Comparison of ENCODE assay signal across 28 mouse cellular contexts in the genomic region with DNA sequence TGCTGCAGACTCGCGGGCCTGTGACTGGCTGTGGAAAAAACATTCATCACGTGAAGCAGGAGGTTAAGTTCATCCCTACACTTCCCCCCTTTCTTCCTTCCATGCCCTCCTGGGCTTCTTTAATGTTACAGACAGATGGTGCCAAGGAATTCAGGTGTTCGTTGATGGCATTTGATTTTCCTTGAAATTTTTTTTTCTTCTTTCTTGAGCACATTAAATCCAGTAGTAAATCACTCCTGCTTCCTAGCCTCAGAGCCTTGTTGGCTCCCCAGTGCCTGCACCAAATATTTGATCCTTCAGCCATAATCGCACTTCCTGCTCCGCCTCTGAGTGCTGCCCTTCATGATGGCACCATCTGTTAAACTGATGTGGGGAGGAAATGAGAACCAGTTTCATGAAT.
A peak's percentile ranks its signal among the peaks of the same experiment; 100 is the strongest.
DNase-seq lines count a peak whose midpoint lies in the region; ATAC-seq lines count a peak whose summit lies in the region.
"Had no signal": no experiment of that assay in that cellular context is flagged by ENCODE, and none has a peak within 500 bp of the region (broad histone marks: within the 10 kb centered on the region; RNA-seq: fewer than 3 reads in every experiment).

No protein-coding gene starts in this region.

- no peak for ATAC-seq in embryonic facial prominence, embryonic 11.5 days (replicated peaks; ENCODE audit: insufficient number of reproducible peaks, low FRiP score, low TSS enrichment, low read depth)
- no peak for ATAC-seq in hindbrain, embryonic 13.5 days (ENCODE audit: low FRiP score)
- no peak for ATAC-seq in hindbrain, embryonic 11.5 days (ENCODE audit: low FRiP score)
- no peak for ATAC-seq in limb, embryonic 11.5 days (ENCODE audit: insufficient number of reproducible peaks, low FRiP score, low TSS enrichment, low read depth)
- ATAC-seq in megakaryocyte, adult 5-6 weeks (ENCODE audit: poor library complexity, severe bottlenecking): no peak
- ATAC-seq: CD4-positive, CD25-positive, alpha-beta regulatory T cell, adult 4 months; forebrain, postnatal 0 days; intestine, embryonic 15.5 days had no signal

- DNase-seq in embryonic facial prominence, embryonic 11.5 days (ENCODE audit: low spot score): peak; percentile 35
- DNase-seq in embryonic facial prominence, embryonic 10.5 days (ENCODE audit: low spot score): no peak
- DNase-seq in hindbrain, embryonic 11.5 days (ENCODE audit: low spot score): no peak
- DNase-seq in limb, embryonic 11.5 days (ENCODE audit: low spot score): peak; percentile 45
- DNase-seq in mesoderm, embryonic 11.5 days (ENCODE audit: low read depth, low spot score): peak; percentile 63
- DNase-seq in kidney, postnatal 10 days: no peak
- DNase-seq: adrenal gland, adult 2 months; adrenal gland, postnatal 14 days; cerebellum, adult 11 months; cerebellum, adult 2 months; cerebellum, postnatal 10 days; cerebellum, postnatal 36 days; forebrain, postnatal 0 days; gastrocnemius, postnatal 25 days; heart, adult 18-20 months; heart, postnatal 10 days; heart, postnatal 36 days; kidney, adult 11 months had no signal

- no peaks in the 10 kb centered on the region for H3K9me3 ChIP-seq in embryonic facial prominence, embryonic 11.5 days (replicated peaks; ENCODE audit: control insufficient read depth, low read length)
- no peaks in the 10 kb centered on the region for H3K9me3 ChIP-seq in embryonic facial prominence, embryonic 10.5 days
- H3K9me3 ChIP-seq in hindbrain, embryonic 13.5 days: no peaks in the 10 kb centered on the region
- H3K9me3 ChIP-seq in hindbrain, embryonic 11.5 days (ENCODE audit: control insufficient read depth, low read length): no peaks in the 10 kb centered on the region
- H3K9me3 ChIP-seq in limb, embryonic 11.5 days (ENCODE audit: control insufficient read depth, low read length): no peaks in the 10 kb centered on the region
- H3K9me3 ChIP-seq: embryonic facial prominence, embryonic 13.5 days; forebrain, embryonic 12.5 days; heart, embryonic 12.5 days; heart, embryonic 15.5 days; hindbrain, embryonic 15.5 days; intestine, embryonic 15.5 days had no signal

- H3K36me3 ChIP-seq in embryonic facial prominence, embryonic 11.5 days (replicated peaks; ENCODE audit: control insufficient read depth, insufficient read depth, low read depth, low read length): no peaks in the 10 kb centered on the region
- H3K36me3 ChIP-seq in embryonic facial prominence, embryonic 10.5 days (replicated peaks): no peaks in the 10 kb centered on the region
- no peaks in the 10 kb centered on the region for H3K36me3 ChIP-seq in hindbrain, embryonic 13.5 days
- no peaks in the 10 kb centered on the region for H3K36me3 ChIP-seq in hindbrain, embryonic 11.5 days (ENCODE audit: control insufficient read depth, insufficient read depth, low read length)
- no peaks in the 10 kb centered on the region for H3K36me3 ChIP-seq in limb, embryonic 11.5 days (ENCODE audit: control insufficient read depth, insufficient read depth, low read length)
- H3K36me3 ChIP-seq: embryonic facial prominence, embryonic 13.5 days; forebrain, embryonic 12.5 days; heart, embryonic 12.5 days; heart, embryonic 15.5 days; hindbrain, embryonic 15.5 days; intestine, embryonic 15.5 days had no signal

- H3K4me1 ChIP-seq in embryonic facial prominence, embryonic 11.5 days (ENCODE audit: control insufficient read depth, insufficient read depth, low read length): no peaks in the 10 kb centered on the region
- H3K4me1 ChIP-seq in embryonic facial prominence, embryonic 10.5 days: peaks cover 15% of the 10 kb centered on the region
- peaks cover 8% of the 10 kb centered on the region; the same call in 1 of the 2 replicates for H3K4me1 ChIP-seq in hindbrain, embryonic 13.5 days (replicated peaks)
- no peaks in the 10 kb centered on the region for H3K4me1 ChIP-seq in hindbrain, embryonic 11.5 days (replicated peaks; ENCODE audit: control insufficient read depth, insufficient read depth, low read length)
- no peaks in the 10 kb centered on the region for H3K4me1 ChIP-seq in limb, embryonic 11.5 days (ENCODE audit: control insufficient read depth, insufficient read depth, low read length)
- H3K4me1 ChIP-seq: forebrain, embryonic 12.5 days; heart, embryonic 12.5 days; heart, embryonic 15.5 days; hindbrain, embryonic 15.5 days; intestine, embryonic 15.5 days had no signal

- H3K9ac ChIP-seq in embryonic facial prominence, embryonic 11.5 days (replicated peaks; ENCODE audit: low read length): no peak overlapping the region
- no peak overlapping the region for H3K9ac ChIP-seq in hindbrain, embryonic 13.5 days
- no peak overlapping the region for H3K9ac ChIP-seq in hindbrain, embryonic 11.5 days (ENCODE audit: low read depth, low read length)
- no peak overlapping the region for H3K9ac ChIP-seq in limb, embryonic 11.5 days (ENCODE audit: low read length)
- H3K9ac ChIP-seq: embryonic facial prominence, embryonic 13.5 days; forebrain, embryonic 12.5 days; forebrain, postnatal 0 days; heart, embryonic 12.5 days; heart, embryonic 15.5 days; hindbrain, embryonic 15.5 days; intestine, embryonic 15.5 days had no signal

- H3K27me3 ChIP-seq in embryonic facial prominence, embryonic 11.5 days (ENCODE audit: control insufficient read depth, insufficient read depth, low read length): no peaks in the 10 kb centered on the region
- H3K27me3 ChIP-seq in embryonic facial prominence, embryonic 10.5 days (replicated peaks; ENCODE audit: low read depth, poor library complexity, severe bottlenecking): no peaks in the 10 kb centered on the region
- no peaks in the 10 kb centered on the region for H3K27me3 ChIP-seq in hindbrain, embryonic 13.5 days
- no peaks in the 10 kb centered on the region for H3K27me3 ChIP-seq in hindbrain, embryonic 11.5 days (ENCODE audit: control insufficient read depth, insufficient read depth, low read length)
- H3K27me3 ChIP-seq in limb, embryonic 11.5 days (ENCODE audit: control insufficient read depth, insufficient read depth, low read length): no peaks in the 10 kb centered on the region
- H3K27me3 ChIP-seq: embryonic facial prominence, embryonic 13.5 days; forebrain, embryonic 12.5 days; heart, embryonic 12.5 days; heart, embryonic 15.5 days; hindbrain, embryonic 15.5 days; intestine, embryonic 15.5 days had no signal

- no peak overlapping the region for H3K27ac ChIP-seq in embryonic facial prominence, embryonic 11.5 days (replicated peaks; ENCODE audit: low read depth, low read length)
- no peak overlapping the region for H3K27ac ChIP-seq in embryonic facial prominence, embryonic 10.5 days (replicated peaks)
- peak overlapping the region; percentile 42 for H3K27ac ChIP-seq in hindbrain, embryonic 13.5 days
- H3K27ac ChIP-seq in hindbrain, embryonic 11.5 days (ENCODE audit: low read depth, low read length): no peak overlapping the region
- H3K27ac ChIP-seq in limb, embryonic 11.5 days (replicated peaks; ENCODE audit: low read depth, low read length): no peak overlapping the region
- H3K27ac ChIP-seq: embryonic facial prominence, embryonic 13.5 days; forebrain, embryonic 12.5 days; heart, embryonic 15.5 days; hindbrain, embryonic 15.5 days; intestine, embryonic 15.5 days had no signal

- H3K4me2 ChIP-seq in embryonic facial prominence, embryonic 11.5 days (ENCODE audit: low read depth, low read length): no peak overlapping the region
- H3K4me2 ChIP-seq in hindbrain, embryonic 13.5 days: no peak overlapping the region
- H3K4me2 ChIP-seq in hindbrain, embryonic 11.5 days (replicated peaks; ENCODE audit: low read depth, low read length): no peak overlapping the region
- H3K4me2 ChIP-seq in limb, embryonic 11.5 days (ENCODE audit: low read depth, severe bottlenecking): no peak overlapping the region
- H3K4me2 ChIP-seq: embryonic facial prominence, embryonic 13.5 days; forebrain, embryonic 12.5 days; heart, embryonic 12.5 days; heart, embryonic 15.5 days; hindbrain, embryonic 15.5 days; intestine, embryonic 15.5 days had no signal

- WGBS in embryonic facial prominence, embryonic 11.5 days: 59% methylated on average over 6 of the region's 6 CpGs
- WGBS in embryonic facial prominence, embryonic 10.5 days: 80% methylated on average over 6 of the region's 6 CpGs
- 52% methylated on average over 6 of the region's 6 CpGs for WGBS in hindbrain, embryonic 13.5 days
- 70% methylated on average over 6 of the region's 6 CpGs for WGBS in hindbrain, embryonic 11.5 days
- 21% methylated on average over 6 of the region's 6 CpGs for WGBS in limb, embryonic 11.5 days

- no peak overlapping the region for H3K4me3 ChIP-seq in embryonic facial prominence, embryonic 11.5 days (ENCODE audit: low read depth, low read length)
- no peak overlapping the region for H3K4me3 ChIP-seq in embryonic facial prominence, embryonic 10.5 days
- no peak overlapping the region for H3K4me3 ChIP-seq in hindbrain, embryonic 13.5 days
- no peak overlapping the region for H3K4me3 ChIP-seq in hindbrain, embryonic 11.5 days (ENCODE audit: low read depth, low read length)
- H3K4me3 ChIP-seq in limb, embryonic 11.5 days (ENCODE audit: low read depth, low read length): no peak overlapping the region
- H3K4me3 ChIP-seq: embryonic facial prominence, embryonic 13.5 days; erythroblast, embryonic 14.5 days; forebrain, embryonic 12.5 days; heart, embryonic 12.5 days; heart, embryonic 15.5 days; hindbrain, embryonic 15.5 days; intestine, embryonic 15.5 days had no signal

Comparison
In these comparisons a context has a peak if more than half of its experiments do, and no peak if none do; other contexts are left out.
1. DNase-seq: peak in embryonic facial prominence, embryonic 11.5 days (single experiment), limb, embryonic 11.5 days (single experiment) and mesoderm, embryonic 11.5 days (single experiment); none in embryonic facial prominence, embryonic 10.5 days (single experiment), hindbrain, embryonic 11.5 days (single experiment) and kidney, postnatal 10 days (single experiment).